Mouse (Mus musculus) thymus, adult 2 months (tissue): ENCODE measurements around the gene Mpl.

ENCODE experiments used
- CTCF ChIP-seq: fragments of 200-500 bp; IDR thresholded peaks from 2 replicates; pipeline ENCODE4 v1.5.1; 2012; ENCODE audit warnings: mild to moderate bottlenecking, control low read depth, low read length, moderate library complexity, borderline replicate concordance; ENCODE audit not compliant: control insufficient read depth, poor library complexity, insufficient read depth; ENCODE audit errors: extremely low read depth
- POLR2A ChIP-seq: fragments of 200-500 bp; IDR thresholded peaks from 2 replicates; pipeline ENCODE4 v1.6.1; 2012; ENCODE audit warnings: mild to moderate bottlenecking, low read length, control low read depth, moderate library complexity; ENCODE audit not compliant: control insufficient read depth, poor library complexity, insufficient read depth; ENCODE audit errors: extremely low read depth

- TF ChIP-seq CTCF (no peak), POLR2A (no peak)
These were observed 40.1 kb downstream of the Mpl start for GRCm38 (mm10) chr4:118417112-118417797.
